Mouse (Mus musculus) erythroblast, embryonic 14.5 days (primary cell): ENCODE results near the gene Pck2.

Experiments
- GATA1 ChIP-seq: IDR thresholded peaks from 2 replicates; pipeline ENCODE4 v1.6.1; 2012; ENCODE audit warnings: low read length, inconsistent platforms, mixed read lengths
- TAL1 ChIP-seq: IDR thresholded peaks from 3 replicates; pipeline ENCODE4 v1.6.1; 2012; ENCODE audit warnings: low read length, inconsistent platforms, mixed read lengths

GRCm38 (mm10) chr14:55550191-55550590, 10.1 kb downstream of the Pck2 start:
- TF ChIP-seq GATA1 (no peak), TAL1 (no peak)
